Mouse (Mus musculus): ENCODE results near the gene Gm6217.

GRCm38 (mm10) chr1:82973244-82973643 lies 42.0 kb upstream of the Gm6217 start:
- TF ChIP-seq CTCF (conservative IDR thresholded peaks at IDR 0.05; ENCODE audit: low read length) (no peak), NANOG (IDR thresholded peaks at IDR 0.05; ENCODE audit: borderline replicate concordance, low read length) (no peak), POU5F1 (IDR thresholded peaks at IDR 0.05; ENCODE audit: borderline replicate concordance, low read length) (no peak)
